Mouse (Mus musculus) neural tube, embryonic 15.5 days (tissue): Measurements from ENCODE around the gene Apbb2. TPM values are rescaled to one million over a fixed set of nuclear protein-coding genes. Genes with fewer than 3 reads are reported as not detected.

ENCODE experiments used
- ATAC-seq: fragments of 200-750 bp; cut with Nextera tagmentation; 2 replicates; pipeline ENCODE4 v1.8.0; 2017; ENCODE audit warnings: mild to moderate bottlenecking, moderate TSS enrichment, moderate library complexity; ENCODE audit not compliant: low FRiP score
- H3K27ac ChIP-seq: fragments of 300-500 bp; sonication (generic); replicated peaks from 2 replicates; pipeline ENCODE4 v1.5.1; 2015; ENCODE audit warnings: mild to moderate bottlenecking, inconsistent platforms
- H3K27me3 ChIP-seq: fragments of 300-500 bp; sonication (generic); replicated peaks from 2 replicates; pipeline ENCODE4 v1.6.1; 2015; ENCODE audit warnings: inconsistent platforms
- H3K36me3 ChIP-seq: fragments of 300-500 bp; sonication (generic); 2 replicates; pipeline ENCODE4 v1.6.1; 2015; ENCODE audit warnings: inconsistent platforms
- H3K4me1 ChIP-seq: fragments of 300-500 bp; sonication (generic); 2 replicates; pipeline ENCODE4 v1.6.1; 2015; ENCODE audit warnings: inconsistent platforms
- H3K4me2 ChIP-seq: fragments of 300-500 bp; sonication (generic); 2 replicates; pipeline ENCODE4 v1.6.1; 2015; ENCODE audit warnings: inconsistent platforms, mild to moderate bottlenecking, moderate library complexity
- H3K4me3 ChIP-seq: fragments of 300-500 bp; sonication (generic); replicated peaks from 2 replicates; pipeline ENCODE4 v1.5.1; 2015; ENCODE audit warnings: mild to moderate bottlenecking, inconsistent platforms
- H3K9ac ChIP-seq: fragments of 300-500 bp; sonication (generic); replicated peaks from 2 replicates; pipeline ENCODE4 v1.6.1; 2015; ENCODE audit warnings: mild to moderate bottlenecking, inconsistent platforms
- H3K9me3 ChIP-seq: fragments of 300-500 bp; sonication (generic); replicated peaks from 2 replicates; pipeline ENCODE4 v1.6.1; 2016; ENCODE audit warnings: inconsistent platforms
- WGBS: fragments of 180-500 bp; shearing (Covaris S2); methylation state at CpG from one replicate; pipeline ENCODE4 v1.1.7; 2015; ENCODE audit warnings: mixed read lengths; 5-methylcytosine and 5-hydroxymethylcytosine counted together
- polyA plus RNA-seq: library from polyadenylated mRNA; unstranded; fragments of >200 nt; fragmentation: Nextera tagmentation; extraction: Ambion mirVana; gene quantifications from 2 replicates; pipeline ENCODE4 v1.2.1, GENCODE M21; 2015

Gene Apbb2
- polyA plus RNA-seq, 1 experiment from 2014 or later = 118 TPM

- Histone ChIP-seq H3K9me3 (no peaks in the 10 kb centered on the region), H3K4me1 (peaks cover 13% of the 10 kb centered on the region), H3K36me3 (no peaks in the 10 kb centered on the region), H3K4me3 (no peak overlapping the region), H3K4me2 (no peak overlapping the region), H3K9ac (no peak overlapping the region), H3K27ac (no peak overlapping the region), H3K27me3 (no peaks in the 10 kb centered on the region)
- 42% methylated on average over 7 of the region's 7 CpGs for WGBS
- ATAC-seq = no peak
Observed at GRCm38 (mm10) chr5:66368966-66369365, 249.6 kb downstream of the Apbb2 start.

GRCm38 (mm10) chr5:66367641-66368040, 250.9 kb downstream of the Apbb2 start:
- ATAC-seq = peak; percentile 71
- Histone ChIP-seq H3K27me3 (no peaks in the 10 kb centered on the region), H3K36me3 (no peaks in the 10 kb centered on the region), H3K4me1 (peaks cover 11% of the 10 kb centered on the region), H3K9ac (no peak overlapping the region), H3K27ac (no peak overlapping the region; the same call in 1 of the 2 replicates), H3K9me3 (no peaks in the 10 kb centered on the region), H3K4me3 (no peak overlapping the region), H3K4me2 (no peak overlapping the region)
- 26% methylated on average over 11 of the region's 11 CpGs for WGBS

DNA sequence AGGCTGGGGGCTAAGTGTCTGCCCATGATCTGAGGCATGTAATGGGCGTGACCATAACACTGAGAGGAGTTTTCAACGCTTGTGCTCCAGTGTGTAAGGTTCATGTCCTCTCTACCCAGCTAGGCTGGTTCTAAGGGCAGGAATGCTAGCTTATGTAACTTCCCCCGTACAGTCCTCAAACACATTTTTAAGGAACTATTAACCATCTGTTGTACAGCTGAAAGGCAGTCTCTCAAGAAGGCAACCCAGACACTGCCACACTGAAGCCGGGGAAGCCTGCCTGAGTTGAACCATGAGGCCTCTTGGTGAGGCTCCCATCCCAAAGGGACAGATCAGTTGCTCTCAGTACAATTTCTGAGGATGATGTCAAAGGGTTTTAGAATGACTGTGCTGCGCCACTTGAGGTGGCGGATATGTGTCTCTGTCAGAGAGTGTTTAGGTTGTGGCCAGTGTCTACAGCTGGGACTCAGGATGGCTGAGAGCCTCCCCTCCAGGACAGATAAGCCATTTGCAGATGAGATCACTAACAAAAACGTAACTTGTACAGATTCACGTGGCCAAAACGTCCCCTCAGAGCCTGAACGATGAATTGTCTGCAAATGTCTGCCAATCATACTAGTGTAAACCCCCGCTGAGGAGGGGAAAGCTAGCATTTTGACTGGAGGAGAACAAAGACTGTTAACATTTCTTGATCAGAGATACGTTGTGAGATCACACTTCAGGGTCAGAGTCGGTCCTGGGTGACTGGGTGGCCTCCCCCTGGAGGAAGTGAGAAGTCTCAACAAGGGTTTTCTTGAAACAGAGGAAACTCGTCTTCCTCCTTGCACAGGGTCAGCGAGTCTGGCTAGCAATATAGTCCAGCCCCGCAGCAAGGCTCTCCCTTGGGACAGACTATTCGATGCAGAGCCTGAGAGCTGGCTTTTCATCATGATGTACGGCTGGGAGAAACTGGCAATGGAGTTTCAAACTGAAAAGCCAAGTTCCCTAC, 255.0 kb downstream of the Apbb2 start:
- H3K4me1 ChIP-seq = peaks cover 39% of the 10 kb centered on the region
- WGBS = 58% methylated on average over 18 of the region's 18 CpGs
- ATAC-seq = no peak

GRCm38 (mm10) chr5:66360739-66361138, 257.8 kb downstream of the Apbb2 start:
- no peak for ATAC-seq
- Histone ChIP-seq H3K9me3 (no peaks in the 10 kb centered on the region), H3K9ac (no peak overlapping the region), H3K4me1 (peaks cover 29% of the 10 kb centered on the region), H3K4me3 (no peak overlapping the region), H3K27ac (peak overlapping the region; percentile 60), H3K4me2 (0 out of 2 replicates have a peak overlapping the region, but pooled peaks have one; percentile 3), H3K36me3 (peaks cover 4% of the 10 kb centered on the region; the same call in 1 of the 2 replicates), H3K27me3 (no peaks in the 10 kb centered on the region)
- WGBS = 57% methylated on average over 9 of the region's 9 CpGs

More for the DNA sequence above, 255.0 kb downstream of the Apbb2 start:
- Histone ChIP-seq H3K27me3 (no peaks in the 10 kb centered on the region), H3K4me3 (no peak overlapping the region), H3K4me2 (no peak overlapping the region), H3K9ac (no peak overlapping the region), H3K36me3 (peaks cover 4% of the 10 kb centered on the region; the same call in 1 of the 2 replicates), H3K27ac (no peak overlapping the region), H3K9me3 (no peaks in the 10 kb centered on the region)

DNA sequence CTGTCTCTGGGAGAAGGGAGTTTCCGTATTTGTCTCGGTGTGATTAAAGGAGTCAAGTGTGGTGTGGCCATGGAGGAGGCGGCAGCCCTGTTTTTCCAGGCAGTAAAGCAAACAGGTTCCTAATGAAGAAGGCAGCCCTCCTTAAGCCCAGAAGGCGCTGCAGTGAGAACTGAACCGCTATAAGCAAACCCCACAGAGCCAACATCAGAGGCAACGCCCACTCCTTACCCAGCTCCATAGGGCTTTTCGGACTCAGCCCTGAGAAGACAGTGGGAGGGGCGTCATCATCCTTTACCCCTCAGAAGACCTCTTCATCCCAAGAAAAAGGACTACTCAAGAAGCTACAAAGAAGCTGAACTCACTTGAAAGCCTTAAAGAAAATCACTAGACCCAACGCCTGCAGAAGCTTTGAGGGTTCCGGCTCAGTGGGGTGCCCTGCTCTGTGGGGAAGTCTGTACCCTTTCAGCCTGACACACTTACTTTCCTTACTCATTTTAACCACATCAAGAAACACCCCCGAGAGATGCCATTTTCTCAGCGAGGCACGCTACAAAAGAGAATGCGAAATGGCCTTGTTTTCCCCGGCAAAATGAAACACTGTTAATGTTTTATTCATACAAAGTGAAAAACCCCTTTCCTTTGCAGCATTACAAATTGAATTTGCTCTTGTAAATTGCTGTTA, 258.7 kb downstream of the Apbb2 start:
- 0 out of 2 replicates have a peak overlapping the region, but pooled peaks have one; percentile 13 for H3K4me2 ChIP-seq
- H3K9ac ChIP-seq = no peak overlapping the region
- H3K9me3 ChIP-seq = no peaks in the 10 kb centered on the region
- WGBS = 53% methylated on average over 15 of the region's 15 CpGs
- no peak overlapping the region for H3K4me3 ChIP-seq
- H3K27me3 ChIP-seq = no peaks in the 10 kb centered on the region
- peaks cover 4% of the 10 kb centered on the region; the same call in 1 of the 2 replicates for H3K36me3 ChIP-seq
- H3K27ac ChIP-seq = peak overlapping the region; percentile 60
- ATAC-seq = no peak
- H3K4me1 ChIP-seq = peaks cover 31% of the 10 kb centered on the region

- Histone ChIP-seq H3K4me1 (peaks cover 19% of the 10 kb centered on the region), H3K27ac (no peak overlapping the region), H3K4me3 (no peak overlapping the region), H3K9ac (no peak overlapping the region), H3K4me2 (no peak overlapping the region), H3K36me3 (no peaks in the 10 kb centered on the region), H3K27me3 (no peaks in the 10 kb centered on the region), H3K9me3 (no peaks in the 10 kb centered on the region)
- 54% methylated on average over 3 of the region's 3 CpGs for WGBS
- ATAC-seq = no peak
Observed at GRCm38 (mm10) chr5:66355147-66355546, 263.4 kb downstream of the Apbb2 start.

DNA sequence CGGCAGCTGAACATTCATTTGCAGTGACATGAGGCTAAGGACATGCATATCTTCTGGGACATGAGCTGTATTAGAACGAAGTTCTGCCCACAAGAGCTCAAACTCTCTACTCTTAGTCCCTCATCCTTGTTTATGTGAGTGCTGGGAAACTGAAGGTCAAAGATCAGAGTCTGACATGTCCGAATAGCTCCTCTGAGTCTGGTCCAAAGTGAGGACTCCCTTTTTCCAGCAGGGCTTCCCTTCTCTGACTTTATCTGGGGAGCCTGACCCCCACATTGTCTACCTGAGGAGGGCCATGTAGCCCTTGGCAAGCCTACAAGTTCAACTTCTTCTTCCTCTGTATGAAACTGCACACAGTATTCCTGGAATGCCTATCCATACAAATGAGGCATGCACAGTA, 264.7 kb downstream of the Apbb2 start:
- ATAC-seq = no peak
- H3K4me2 ChIP-seq = no peak overlapping the region
- H3K4me3 ChIP-seq = no peak overlapping the region
- no peaks in the 10 kb centered on the region for H3K9me3 ChIP-seq
- no peak overlapping the region for H3K27ac ChIP-seq
- H3K4me1 ChIP-seq = peaks cover 8% of the 10 kb centered on the region
- no peaks in the 10 kb centered on the region for H3K36me3 ChIP-seq
- no peak overlapping the region for H3K9ac ChIP-seq
- 86% methylated on average over 3 of the region's 3 CpGs for WGBS
- H3K27me3 ChIP-seq = no peaks in the 10 kb centered on the region

DNA sequence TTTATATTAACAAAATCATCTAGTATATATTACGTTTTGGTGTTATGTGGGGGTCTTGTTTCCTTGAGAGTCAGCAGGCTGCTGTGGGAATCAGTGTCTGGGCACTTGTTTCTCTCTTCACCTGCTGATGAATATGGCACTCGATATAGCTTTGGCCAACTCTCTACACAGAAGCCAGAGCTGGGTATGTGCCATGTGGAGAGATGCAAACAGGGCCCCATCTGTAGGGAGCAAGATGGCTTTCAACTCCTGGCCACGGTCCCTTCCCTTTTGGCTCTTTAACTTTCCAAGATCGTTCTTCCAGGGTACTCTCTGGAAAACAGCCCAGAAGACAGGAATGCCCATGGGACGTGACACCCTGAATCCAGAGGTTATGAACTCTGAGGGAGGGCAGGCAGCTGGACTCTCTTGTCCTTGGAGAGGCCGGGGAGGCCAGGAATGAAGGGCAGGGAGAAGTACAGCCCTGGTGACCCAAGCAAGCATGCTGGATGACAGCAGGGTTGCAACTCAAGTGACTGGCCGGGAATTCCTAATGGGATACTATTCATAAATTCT, 266.7 kb downstream of the Apbb2 start:
- Histone ChIP-seq H3K27ac (no peak overlapping the region), H3K27me3 (no peaks in the 10 kb centered on the region), H3K36me3 (no peaks in the 10 kb centered on the region), H3K4me2 (no peak overlapping the region), H3K9ac (no peak overlapping the region), H3K4me3 (no peak overlapping the region), H3K9me3 (no peaks in the 10 kb centered on the region), H3K4me1 (peaks cover 11% of the 10 kb centered on the region)
- 89% methylated on average over 7 of the region's 7 CpGs for WGBS
- no peak for ATAC-seq

GRCm38 (mm10) chr5:66351064-66351463, 267.5 kb downstream of the Apbb2 start:
- no peaks in the 10 kb centered on the region for H3K27me3 ChIP-seq
- no peaks in the 10 kb centered on the region for H3K9me3 ChIP-seq
- no peak overlapping the region for H3K4me2 ChIP-seq
- H3K4me3 ChIP-seq = no peak overlapping the region
- H3K36me3 ChIP-seq = no peaks in the 10 kb centered on the region
- H3K4me1 ChIP-seq = peaks cover 11% of the 10 kb centered on the region
- no peak for ATAC-seq
- no peak overlapping the region for H3K9ac ChIP-seq
- H3K27ac ChIP-seq = no peak overlapping the region; the same call in 1 of the 2 replicates
- WGBS = 44% methylated on average over 12 of the region's 12 CpGs

GRCm38 (mm10) chr5:66350611-66351010, 268.0 kb downstream of the Apbb2 start:
- no peak overlapping the region for H3K27ac ChIP-seq
- WGBS = 78% methylated on average over 6 of the region's 6 CpGs

GRCm38 (mm10) chr5:66348421-66348820, 270.2 kb downstream of the Apbb2 start:
- Histone ChIP-seq H3K36me3 (no peaks in the 10 kb centered on the region), H3K27ac (no peak overlapping the region), H3K27me3 (no peaks in the 10 kb centered on the region), H3K9me3 (no peaks in the 10 kb centered on the region), H3K4me2 (no peak overlapping the region), H3K4me1 (peaks cover 15% of the 10 kb centered on the region), H3K4me3 (no peak overlapping the region), H3K9ac (no peak overlapping the region)
- 65% methylated on average over 6 of the region's 6 CpGs for WGBS
- ATAC-seq = no peak

More at GRCm38 (mm10) chr5:66350611-66351010, 268.0 kb downstream of the Apbb2 start:
- no peaks in the 10 kb centered on the region for H3K36me3 ChIP-seq
- no peaks in the 10 kb centered on the region for H3K27me3 ChIP-seq
- no peak overlapping the region for H3K4me2 ChIP-seq
- no peak overlapping the region for H3K4me3 ChIP-seq
- no peak for ATAC-seq
- H3K9ac ChIP-seq = no peak overlapping the region
- H3K4me1 ChIP-seq = peaks cover 11% of the 10 kb centered on the region
- no peaks in the 10 kb centered on the region for H3K9me3 ChIP-seq
